Mouse (Mus musculus): ENCODE data around the gene Bcar3.

DNA sequence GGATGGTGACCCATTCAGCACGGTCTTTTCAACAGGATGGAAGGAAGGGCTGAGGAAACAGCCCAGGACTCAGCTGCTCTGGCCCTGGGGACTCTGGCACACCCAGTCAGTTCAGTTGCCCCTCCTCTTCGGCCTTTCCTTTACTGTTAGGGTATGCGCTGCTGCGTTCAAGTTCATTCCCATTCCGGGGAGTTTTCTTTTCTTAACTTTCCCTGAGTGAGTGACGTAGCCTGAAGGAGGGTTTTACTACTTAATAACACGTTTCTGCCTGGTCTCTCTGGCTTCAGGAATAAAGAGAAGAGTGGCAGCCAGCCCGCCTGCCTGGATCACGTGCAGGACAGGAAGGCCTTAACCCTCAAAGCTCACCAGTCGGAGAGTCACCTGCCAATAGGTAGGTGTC, 217.0 kb downstream of the Bcar3 start:
- TF ChIP-seq CTCF (IDR thresholded peaks at IDR 0.05; ENCODE audit: insufficient read depth, low read length) (no peak), POLR2A (IDR thresholded peaks at IDR 0.05; ENCODE audit: borderline replicate concordance, extremely low read depth, low read depth, low read length) (no peak)

All from lung, adult 2 months (tissue).